Mouse (Mus musculus): ENCODE measurements at regions not wholly inside any gene's neighbourhood (a gene's known extent, or its start where the extent isn't known, plus 50 kb on each side); places are given as distances from the start of the nearest gene placed in this dataset.

- ATAC-seq (ENCODE audit: insufficient read depth, low FRiP score, low TSS enrichment) (no peak), DNase-seq (ENCODE audit: low spot score) (no peak)
- H3K9me3 ChIP-seq (ENCODE audit: control insufficient read depth, low read length): no peaks in the 10 kb centered on the region
- no peak overlapping the region for H3K4me2 ChIP-seq (ENCODE audit: low read depth)
- H3K9ac ChIP-seq (ENCODE audit: low read length): no peak overlapping the region
- H3K36me3 ChIP-seq (ENCODE audit: control insufficient read depth, insufficient read depth, low read length): no peaks in the 10 kb centered on the region
- WGBS: 92% methylated on average over 2 of the region's 2 CpGs
- H3K4me1 ChIP-seq (ENCODE audit: control insufficient read depth, insufficient read depth, low read length): no peaks in the 10 kb centered on the region
- H3K4me3 ChIP-seq (ENCODE audit: low read depth, low read length): no peak overlapping the region
- H3K27ac ChIP-seq (ENCODE audit: low read depth, low read length): no peak overlapping the region
- no peaks in the 10 kb centered on the region for H3K27me3 ChIP-seq (ENCODE audit: control insufficient read depth, insufficient read depth, low read length)
These were observed 60.2 kb upstream of the Dapl1 start for GRCm38 (mm10) chr2:59424205-59424604.

- Histone ChIP-seq H3K27me3 (ENCODE audit: control insufficient read depth, insufficient read depth, low read length) (no peaks in the 10 kb centered on the region), H3K4me3 (ENCODE audit: low read depth, low read length) (no peak overlapping the region), H3K9me3 (ENCODE audit: control insufficient read depth, low read length) (no peaks in the 10 kb centered on the region), H3K36me3 (ENCODE audit: control insufficient read depth, insufficient read depth, low read length) (no peaks in the 10 kb centered on the region), H3K9ac (ENCODE audit: low read length) (no peak overlapping the region), H3K4me1 (ENCODE audit: control insufficient read depth, insufficient read depth, low read length) (no peaks in the 10 kb centered on the region), H3K4me2 (ENCODE audit: low read depth) (no peak overlapping the region), H3K27ac (ENCODE audit: low read depth, low read length) (no peak overlapping the region)
- DNase-seq (ENCODE audit: low spot score) (peak; percentile 26), ATAC-seq (ENCODE audit: insufficient read depth, low FRiP score, low TSS enrichment) (no peak)
- 50% methylated on average over 5 of the region's 5 CpGs for WGBS
These were observed 59.7 kb upstream of the Dapl1 start for GRCm38 (mm10) chr2:59424729-59425128.

- Histone ChIP-seq H3K27ac (ENCODE audit: low read depth, low read length) (no peak overlapping the region), H3K9ac (ENCODE audit: low read length) (no peak overlapping the region), H3K36me3 (ENCODE audit: control insufficient read depth, insufficient read depth, low read length) (no peaks in the 10 kb centered on the region), H3K9me3 (ENCODE audit: control insufficient read depth, low read length) (no peaks in the 10 kb centered on the region), H3K27me3 (ENCODE audit: control insufficient read depth, insufficient read depth, low read length) (no peaks in the 10 kb centered on the region), H3K4me3 (ENCODE audit: low read depth, low read length) (no peak overlapping the region), H3K4me1 (ENCODE audit: control insufficient read depth, insufficient read depth, low read length) (no peaks in the 10 kb centered on the region), H3K4me2 (ENCODE audit: low read depth) (no peak overlapping the region)
- ATAC-seq (ENCODE audit: insufficient read depth, low FRiP score, low TSS enrichment) (no peak), DNase-seq (ENCODE audit: low spot score) (no peak)
- WGBS: 87% methylated on average over 4 of the region's 4 CpGs
These were observed 58.6 kb upstream of the Dapl1 start for GRCm38 (mm10) chr2:59425876-59426275.

DNA sequence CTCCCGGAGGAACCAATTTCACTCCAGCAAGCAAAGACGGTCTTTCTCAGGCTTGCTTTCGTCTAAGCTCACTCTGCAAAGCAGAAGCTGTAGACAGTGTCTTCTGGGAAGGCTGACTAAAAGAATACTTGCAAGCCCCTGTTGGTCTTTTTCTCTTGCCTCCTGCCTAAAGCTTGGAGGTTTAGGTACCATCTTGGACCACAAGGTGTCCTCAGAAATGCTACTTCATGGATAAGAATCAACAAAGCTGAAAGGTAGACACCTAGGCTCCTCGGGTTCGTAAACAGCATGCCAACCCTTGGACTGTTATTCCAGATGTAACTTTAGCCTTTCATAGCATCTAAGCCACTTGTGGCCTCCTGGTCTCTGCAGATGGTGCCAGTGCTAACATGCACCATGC is 53.0 kb upstream of the Dapl1 start:
- ATAC-seq (ENCODE audit: insufficient read depth, low FRiP score, low TSS enrichment) (no peak), DNase-seq (ENCODE audit: low spot score) (no peak)
- Histone ChIP-seq H3K27me3 (ENCODE audit: control insufficient read depth, insufficient read depth, low read length) (no peaks in the 10 kb centered on the region), H3K4me1 (ENCODE audit: control insufficient read depth, insufficient read depth, low read length) (no peaks in the 10 kb centered on the region), H3K27ac (ENCODE audit: low read depth, low read length) (no peak overlapping the region), H3K9me3 (ENCODE audit: control insufficient read depth, low read length) (no peaks in the 10 kb centered on the region), H3K4me3 (ENCODE audit: low read depth, low read length) (no peak overlapping the region), H3K4me2 (ENCODE audit: low read depth) (no peak overlapping the region), H3K9ac (ENCODE audit: low read length) (no peak overlapping the region), H3K36me3 (ENCODE audit: control insufficient read depth, insufficient read depth, low read length) (no peaks in the 10 kb centered on the region)
- 90% methylated on average over 5 of the region's 5 CpGs for WGBS

DNA sequence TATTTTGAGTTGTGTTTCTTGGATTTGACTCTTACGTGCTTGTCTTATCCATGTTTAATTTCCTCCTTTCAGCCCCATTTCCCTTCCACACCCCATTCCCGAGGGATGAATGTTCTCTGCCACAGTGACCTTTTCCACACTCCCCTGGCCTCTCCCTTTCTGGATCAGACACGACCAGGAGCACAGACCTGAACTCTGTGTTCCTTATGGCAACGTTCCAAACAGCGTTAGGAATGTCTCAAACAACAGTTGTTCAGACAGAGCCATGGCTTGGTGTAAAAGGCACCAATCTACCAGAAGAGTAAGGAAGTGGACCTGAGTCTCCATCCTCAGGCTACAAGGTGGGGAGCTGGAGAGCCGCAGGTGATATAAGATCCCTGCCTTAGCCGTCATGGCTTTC is 52.6 kb upstream of the Dapl1 start:
- no peak overlapping the region for H3K27ac ChIP-seq (ENCODE audit: low read depth, low read length)
- DNase-seq (ENCODE audit: low spot score): no peak
- ATAC-seq (ENCODE audit: insufficient read depth, low FRiP score, low TSS enrichment): no peak
- no peak overlapping the region for H3K4me3 ChIP-seq (ENCODE audit: low read depth, low read length)
- no peak overlapping the region for H3K9ac ChIP-seq (ENCODE audit: low read length)
- no peaks in the 10 kb centered on the region for H3K9me3 ChIP-seq (ENCODE audit: control insufficient read depth, low read length)
- no peaks in the 10 kb centered on the region for H3K36me3 ChIP-seq (ENCODE audit: control insufficient read depth, insufficient read depth, low read length)
- H3K4me1 ChIP-seq (ENCODE audit: control insufficient read depth, insufficient read depth, low read length): no peaks in the 10 kb centered on the region
- no peak overlapping the region for H3K4me2 ChIP-seq (ENCODE audit: low read depth)
- WGBS: 84% methylated on average over 7 of the region's 7 CpGs
- no peaks in the 10 kb centered on the region for H3K27me3 ChIP-seq (ENCODE audit: control insufficient read depth, insufficient read depth, low read length)

All from neural tube, embryonic 11.5 days (tissue).